Mouse (Mus musculus) lung, embryonic 16.5 days (tissue): ENCODE measurements around the gene Slc30a3. TPM values are rescaled to one million over a fixed set of nuclear protein-coding genes. Genes with fewer than 3 reads are reported as not detected.

Experiments
- ATAC-seq: fragments of 200-750 bp; cut with Nextera tagmentation; 2 replicates; pipeline ENCODE4 v1.8.0; 2017; ENCODE audit warnings: low read depth, mild to moderate bottlenecking, moderate library complexity
- H3K27ac ChIP-seq: fragments of 300-500 bp; sonication (generic); 2 replicates; pipeline ENCODE4 v1.5.1; 2014; ENCODE audit warnings: mild to moderate bottlenecking, control low read depth, low read length
- H3K27me3 ChIP-seq: fragments of 300-500 bp; sonication (generic); 2 replicates; pipeline ENCODE4 v1.6.1; 2014; ENCODE audit warnings: low read depth, low read length, mixed read lengths; ENCODE audit not compliant: control insufficient read depth, insufficient read depth
- H3K36me3 ChIP-seq: fragments of 300-500 bp; sonication (generic); 2 replicates; pipeline ENCODE4 v1.6.1; 2014; ENCODE audit warnings: low read length; ENCODE audit not compliant: control insufficient read depth, insufficient read depth
- H3K4me1 ChIP-seq: fragments of 300-500 bp; sonication (generic); replicated peaks from 2 replicates; pipeline ENCODE4 v1.6.1; 2014; ENCODE audit warnings: low read length, mixed read lengths; ENCODE audit not compliant: control insufficient read depth, insufficient read depth
- H3K4me2 ChIP-seq: fragments of 300-500 bp; sonication (generic); 2 replicates; pipeline ENCODE4 v1.6.1; 2014; ENCODE audit warnings: low read depth, low read length, control low read depth
- H3K4me3 ChIP-seq: fragments of 300-500 bp; sonication (generic); 2 replicates; pipeline ENCODE4 v1.5.1; 2014; ENCODE audit warnings: mild to moderate bottlenecking, low read length, control low read depth
- H3K9ac ChIP-seq: fragments of 300-500 bp; sonication (generic); 2 replicates; pipeline ENCODE4 v1.6.1; 2014; ENCODE audit warnings: low read length, control low read depth
- H3K9me3 ChIP-seq: fragments of 300-500 bp; sonication (generic); 2 replicates; pipeline ENCODE4 v1.6.1; 2016; ENCODE audit warnings: low read length; ENCODE audit not compliant: control insufficient read depth
- WGBS: fragments of 180-500 bp; shearing (Covaris S2); extraction: QIAGEN DNeasy Blood & Tissue Kit; methylation state at CpG from one replicate; pipeline ENCODE4 v1.1.7; 2014; 5-methylcytosine and 5-hydroxymethylcytosine counted together
- polyA plus RNA-seq: library from polyadenylated mRNA; unstranded; fragments of >200 nt; fragmentation: Nextera tagmentation; extraction: Ambion mirVana; gene quantifications from 2 replicates; pipeline ENCODE4 v1.2.1, GENCODE M21; 2015

Gene Slc30a3
- polyA plus RNA-seq, 1 experiment from 2014 or later = 0.25 TPM

- under 1% methylated on average over 59 of the region's 59 CpGs for WGBS
- peak; percentile 77 for ATAC-seq
- no peak overlapping the region for H3K27ac ChIP-seq
- peaks cover 73% of the 10 kb centered on the region for H3K27me3 ChIP-seq
- no peaks in the 10 kb centered on the region for H3K9me3 ChIP-seq
- H3K4me2 ChIP-seq = peak overlapping the region; percentile 45
- peaks cover 21% of the 10 kb centered on the region for H3K4me1 ChIP-seq
- H3K9ac ChIP-seq = peak overlapping the region; percentile 5; the same call in 1 of the 2 replicates
- H3K4me3 ChIP-seq = peak overlapping the region; percentile 29
- H3K36me3 ChIP-seq = no peaks in the 10 kb centered on the region
These were observed 13.0 kb downstream of the Slc30a3 start for GRCm38 (mm10) chr5:31094799-31095691.

GRCm38 (mm10) chr5:31094100-31094798 lies 13.8 kb downstream of the Slc30a3 start:
- peaks cover 21% of the 10 kb centered on the region for H3K4me1 ChIP-seq
- H3K4me3 ChIP-seq = peak overlapping the region; percentile 29
- H3K27ac ChIP-seq = no peak overlapping the region
- H3K27me3 ChIP-seq = peaks cover 78% of the 10 kb centered on the region
- 3% methylated on average over 29 of the region's 29 CpGs for WGBS
- H3K4me2 ChIP-seq = peak overlapping the region; percentile 45
- no peaks in the 10 kb centered on the region for H3K36me3 ChIP-seq
- H3K9me3 ChIP-seq = no peaks in the 10 kb centered on the region
- no peak overlapping the region for H3K9ac ChIP-seq
- ATAC-seq = no peak

GRCm38 (mm10) chr5:31093151-31094041 lies 14.6 kb downstream of the Slc30a3 start:
- no peaks in the 10 kb centered on the region for H3K9me3 ChIP-seq
- H3K4me1 ChIP-seq = peaks cover 21% of the 10 kb centered on the region
- H3K27ac ChIP-seq = no peak overlapping the region
- peak overlapping the region; percentile 49 for H3K9ac ChIP-seq
- ATAC-seq = peak; percentile 53; the same call in 1 of the 2 replicates
- peaks cover 83% of the 10 kb centered on the region for H3K27me3 ChIP-seq
- peak overlapping the region; percentile 62 for H3K4me2 ChIP-seq
- WGBS = under 1% methylated on average over 42 of the region's 54 CpGs
- H3K4me3 ChIP-seq = peak overlapping the region; percentile 49
- no peaks in the 10 kb centered on the region for H3K36me3 ChIP-seq

- peak overlapping the region; percentile 62 for H3K4me2 ChIP-seq
- no peaks in the 10 kb centered on the region for H3K9me3 ChIP-seq
- ATAC-seq = no peak
- H3K4me1 ChIP-seq = peaks cover 21% of the 10 kb centered on the region
- WGBS = 1% methylated on average over 50 of the region's 53 CpGs
- peak overlapping the region; percentile 49 for H3K4me3 ChIP-seq
- H3K9ac ChIP-seq = peak overlapping the region; percentile 49
- H3K27ac ChIP-seq = no peak overlapping the region
- peaks cover 82% of the 10 kb centered on the region for H3K27me3 ChIP-seq
- H3K36me3 ChIP-seq = no peaks in the 10 kb centered on the region
These were observed 15.6 kb downstream of the Slc30a3 start for GRCm38 (mm10) chr5:31092231-31092975.

GRCm38 (mm10) chr5:31087131-31087530 lies 20.9 kb downstream of the Slc30a3 start:
- H3K9ac ChIP-seq = no peak overlapping the region
- no peaks in the 10 kb centered on the region for H3K36me3 ChIP-seq
- no peak overlapping the region for H3K27ac ChIP-seq
- H3K27me3 ChIP-seq = peaks cover 33% of the 10 kb centered on the region
- H3K9me3 ChIP-seq = no peaks in the 10 kb centered on the region
- no peak overlapping the region for H3K4me2 ChIP-seq
- H3K4me3 ChIP-seq = no peak overlapping the region
- 54% methylated on average over 2 of the region's 2 CpGs for whole genome bisulfite sequencing
- no peaks in the 10 kb centered on the region; the same call in 1 of the 2 replicates for H3K4me1 ChIP-seq
- no peak for ATAC-seq

- Histone ChIP-seq H3K27me3 (peaks cover 28% of the 10 kb centered on the region), H3K36me3 (no peaks in the 10 kb centered on the region), H3K9me3 (no peaks in the 10 kb centered on the region), H3K4me3 (no peak overlapping the region), H3K4me2 (no peak overlapping the region), H3K27ac (no peak overlapping the region), H3K9ac (no peak overlapping the region), H3K4me1 (no peaks in the 10 kb centered on the region; the same call in 1 of the 2 replicates)
- ATAC-seq = no peak
- WGBS = 24% methylated on average over 7 of the region's 7 CpGs
These were observed 21.4 kb downstream of the Slc30a3 start for GRCm38 (mm10) chr5:31086606-31087005.

- no peak overlapping the region for H3K27ac ChIP-seq
- H3K4me3 ChIP-seq = no peak overlapping the region
- no peaks in the 10 kb centered on the region; the same call in 1 of the 2 replicates for H3K4me1 ChIP-seq
- 16% methylated on average over 8 of the region's 8 CpGs for WGBS
- no peaks in the 10 kb centered on the region for H3K9me3 ChIP-seq
- H3K27me3 ChIP-seq = peaks cover 3% of the 10 kb centered on the region
- H3K36me3 ChIP-seq = no peaks in the 10 kb centered on the region
- ATAC-seq = no peak
- no peak overlapping the region for H3K9ac ChIP-seq
- H3K4me2 ChIP-seq = no peak overlapping the region
These were observed 24.1 kb downstream of the Slc30a3 start for GRCm38 (mm10) chr5:31083949-31084348.

GRCm38 (mm10) chr5:31082935-31083625 lies 25.0 kb downstream of the Slc30a3 start:
- H3K4me3 ChIP-seq = no peak overlapping the region
- no peaks in the 10 kb centered on the region for H3K36me3 ChIP-seq
- H3K9ac ChIP-seq = no peak overlapping the region
- H3K4me2 ChIP-seq = no peak overlapping the region
- no peak for ATAC-seq
- H3K27me3 ChIP-seq = no peaks in the 10 kb centered on the region
- no peak overlapping the region for H3K27ac ChIP-seq
- WGBS = 20% methylated on average over 12 of the region's 12 CpGs
- no peaks in the 10 kb centered on the region; the same call in 1 of the 2 replicates for H3K4me1 ChIP-seq
- H3K9me3 ChIP-seq = no peaks in the 10 kb centered on the region
